Mouse (Mus musculus): Measurements from ENCODE around the gene Vrk1. TPM values are rescaled to one million over a fixed set of nuclear protein-coding genes. Genes with fewer than 3 reads are reported as not detected.
A peak's percentile ranks its signal among the peaks of the same experiment; 100 is the strongest.

Vrk1 gene
- total RNA-seq, 2 experiments from 2014 or later, result 9.0 to 9.4 TPM

DNA sequence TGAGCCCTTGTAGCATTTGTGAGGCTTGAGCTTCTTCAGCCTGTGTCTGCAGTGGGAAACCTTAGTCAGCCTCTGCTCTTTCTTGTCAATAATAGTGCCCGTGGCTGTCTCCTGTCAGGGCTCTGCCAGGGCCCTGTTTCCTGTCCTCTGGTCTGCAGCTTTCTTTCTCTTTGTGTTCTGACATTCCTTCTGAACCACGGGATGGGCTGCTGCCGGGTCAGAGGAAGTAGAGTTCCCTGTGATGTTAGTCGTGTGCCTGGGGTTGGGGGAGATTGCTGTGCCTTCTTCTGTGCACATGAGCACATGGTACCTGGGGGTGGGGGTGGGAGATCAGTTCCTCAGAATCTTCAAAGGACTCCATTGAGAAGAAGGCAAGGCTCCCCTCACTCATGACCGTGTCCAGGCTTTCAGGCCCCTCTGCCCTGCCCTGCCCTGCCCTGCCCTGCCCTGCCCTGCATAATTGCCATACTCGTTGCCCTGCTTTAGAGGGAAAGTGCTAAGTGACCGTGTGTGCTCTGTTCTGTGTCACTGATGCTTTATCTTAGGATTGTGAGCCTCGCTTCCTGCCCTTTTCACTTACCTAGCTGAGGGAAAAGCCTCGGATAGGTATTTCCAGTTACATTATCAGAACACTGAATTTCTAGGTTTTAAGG is 36.2 kb downstream of the Vrk1 start:
- DNase-seq, result no peak

DNA sequence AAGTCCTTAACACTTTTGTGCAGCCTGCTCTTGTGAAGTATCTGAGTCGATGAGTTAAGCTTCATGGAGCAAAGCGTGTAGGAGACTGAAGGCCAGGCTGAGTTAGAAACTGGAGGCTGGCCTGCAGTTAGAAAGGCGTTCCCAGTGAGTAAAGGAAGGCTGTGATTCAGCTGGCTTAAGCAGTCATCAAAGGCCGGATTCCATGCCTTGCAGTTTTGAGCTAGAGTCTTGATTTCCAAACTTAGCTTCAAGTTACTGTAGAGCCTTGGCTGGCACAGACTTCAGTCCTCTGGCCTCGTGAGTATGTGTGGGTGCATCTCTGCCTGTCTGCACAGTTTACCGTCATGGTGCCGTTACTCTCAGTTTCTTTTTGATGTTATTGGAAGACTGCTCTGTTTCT is 42.2 kb downstream of the Vrk1 start:
- no peak for DNase-seq

DNA sequence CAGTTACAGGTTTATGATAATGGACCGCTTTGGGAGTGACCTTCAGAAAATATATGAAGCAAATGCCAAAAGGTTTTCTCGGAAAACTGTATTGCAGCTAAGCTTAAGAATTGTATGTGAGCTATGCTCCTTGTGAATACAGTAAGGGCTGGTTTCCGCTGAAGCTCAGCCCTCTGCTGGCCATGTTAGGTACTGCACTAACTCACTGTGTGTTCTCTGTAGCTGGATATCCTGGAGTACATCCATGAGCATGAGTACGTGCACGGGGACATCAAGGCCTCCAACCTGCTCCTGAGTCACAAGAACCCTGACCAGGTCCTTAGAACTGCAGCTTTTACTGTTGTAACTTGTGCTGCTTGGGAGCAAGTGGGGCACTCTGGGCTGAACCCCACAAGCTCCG is 45.8 kb downstream of the Vrk1 start:
- peak; percentile 65 to 93 for DNase-seq

DNA sequence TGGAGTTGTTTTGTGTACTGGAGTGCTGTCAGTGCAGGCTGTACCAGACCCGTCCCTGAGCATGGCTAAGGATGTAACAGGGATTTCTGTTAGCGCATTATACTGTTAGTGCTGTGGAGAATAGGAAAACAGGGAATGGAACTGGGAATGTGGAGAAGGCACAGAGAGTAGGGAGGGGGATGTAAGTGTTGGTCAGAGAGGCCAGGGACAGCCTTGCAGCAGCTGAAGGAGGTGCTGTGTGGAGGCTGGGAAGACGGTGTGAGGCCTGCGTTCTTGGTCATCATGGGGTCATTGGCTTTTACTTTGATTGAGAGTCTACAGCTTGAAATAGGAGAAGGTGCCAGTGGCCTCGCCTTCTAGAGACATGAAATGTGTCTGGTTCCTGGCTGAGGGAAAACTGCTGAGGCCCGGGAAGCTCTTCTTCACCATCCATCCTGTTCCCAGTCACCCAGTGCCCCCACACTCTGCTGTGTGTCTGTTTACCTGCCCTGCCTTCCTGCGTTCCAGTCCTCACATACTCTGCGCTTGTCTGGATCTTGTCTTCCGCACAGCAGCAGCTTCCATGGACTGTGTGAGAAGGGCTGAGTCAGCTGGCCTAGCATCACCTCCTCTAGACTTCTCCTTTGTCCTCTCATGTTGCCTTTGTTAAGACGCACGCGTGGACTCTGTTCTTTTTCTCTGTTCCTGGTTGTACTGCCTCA is 50.0 kb downstream of the Vrk1 start:
- DNase-seq, result no peak

DNA sequence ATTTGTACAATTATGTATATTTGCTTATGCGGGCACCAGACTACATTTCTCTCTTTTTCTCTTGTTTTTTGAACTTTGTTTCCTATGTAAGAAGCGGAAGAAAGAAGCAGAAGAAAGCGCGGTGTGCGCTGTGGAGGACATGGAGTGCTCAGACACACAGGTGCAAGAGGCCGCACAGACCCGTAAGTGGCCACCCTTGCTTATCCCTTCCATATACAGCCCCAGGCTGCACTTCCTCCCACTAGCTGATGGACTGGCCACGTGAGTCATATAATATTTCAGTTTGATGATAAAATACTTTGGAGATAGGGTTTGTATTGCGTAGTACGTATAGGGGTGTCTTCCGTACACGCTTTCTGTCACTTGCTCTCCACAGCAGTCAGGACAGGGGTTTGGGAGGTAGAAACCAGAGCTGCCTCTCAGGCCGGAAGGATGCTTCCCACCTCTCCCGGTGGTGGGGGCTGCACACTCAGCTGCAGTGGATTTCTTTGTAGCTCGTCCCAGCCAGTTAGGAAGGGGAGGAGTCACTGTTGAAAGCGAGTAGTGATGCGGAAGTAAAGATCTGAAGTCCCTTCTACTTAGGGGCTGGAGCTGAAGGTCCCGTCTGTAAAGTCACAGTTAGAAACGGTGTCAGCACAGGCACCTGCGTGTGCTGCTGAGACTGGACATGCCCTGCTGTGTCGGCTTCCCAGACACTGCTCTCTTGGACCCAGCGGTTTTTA is 60.6 kb downstream of the Vrk1 start:
- DNase-seq, result no peak

DNA sequence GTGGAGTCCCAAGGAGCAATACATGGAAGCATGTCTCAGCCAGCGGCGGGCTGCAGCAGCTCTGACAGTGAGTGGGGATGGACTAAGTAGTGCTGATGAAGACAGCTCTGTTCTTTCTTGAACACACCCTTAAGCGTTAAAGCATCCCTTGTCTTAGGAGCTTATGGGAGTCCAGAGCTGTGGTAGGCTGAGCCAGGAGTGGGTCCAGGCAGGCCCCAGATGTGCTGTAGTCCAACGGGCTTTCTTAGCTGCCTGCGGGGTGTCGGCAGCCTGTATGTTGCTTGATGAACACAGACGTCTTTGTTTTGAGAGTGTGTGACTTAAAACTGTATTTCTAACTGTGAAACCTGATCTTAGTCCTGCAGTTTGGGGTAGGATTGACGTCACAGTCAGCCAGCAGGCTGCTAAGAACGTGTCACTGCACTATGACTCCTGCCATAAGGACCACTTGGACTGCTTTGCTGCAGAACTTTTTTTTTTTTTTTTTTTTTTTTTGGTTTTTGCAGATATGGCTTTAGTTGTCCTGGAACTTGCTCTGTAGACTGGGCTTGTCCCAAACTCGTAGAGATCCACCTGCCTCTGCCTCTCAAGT is 61.6 kb downstream of the Vrk1 start:
- no peak for DNase-seq

DNA sequence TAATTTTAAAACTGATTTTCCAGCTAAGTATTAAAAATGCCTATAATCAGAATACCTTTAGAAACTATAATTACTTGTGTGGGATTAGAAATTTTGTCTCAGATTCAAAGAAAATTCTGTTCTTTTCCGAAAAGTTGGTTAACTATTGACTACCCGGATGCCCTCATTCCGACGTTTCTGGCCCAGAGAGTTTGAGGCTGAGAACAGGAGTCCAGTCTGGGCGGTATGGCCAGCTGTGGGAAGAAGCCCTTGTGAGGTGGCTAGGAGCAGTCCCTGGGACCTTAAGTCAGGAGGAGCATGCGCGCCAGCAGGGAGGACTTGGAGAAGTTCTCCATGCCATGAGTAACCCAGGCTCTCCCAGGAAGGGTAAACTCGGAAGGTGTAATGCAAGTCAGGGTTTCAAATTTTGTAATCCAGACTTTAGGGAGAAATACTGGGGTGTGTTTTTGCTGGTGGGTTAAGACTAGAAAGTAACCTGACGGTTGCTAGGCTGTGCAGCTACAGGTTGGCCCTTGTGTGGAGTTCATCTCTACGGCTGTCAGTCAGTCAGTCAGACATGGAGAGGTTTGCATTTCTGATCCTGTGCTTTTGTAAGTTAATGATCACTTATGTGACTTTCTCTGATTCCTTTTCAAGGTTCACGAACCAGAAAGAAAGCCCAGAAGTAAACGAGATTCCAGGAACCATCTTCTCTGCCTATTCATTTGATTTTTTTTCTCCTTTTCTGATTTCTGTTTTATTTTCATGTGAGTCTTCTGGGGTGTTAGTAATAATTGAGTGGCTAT is 64.5 kb downstream of the Vrk1 start:
- DNase-seq, result no peak

DNA sequence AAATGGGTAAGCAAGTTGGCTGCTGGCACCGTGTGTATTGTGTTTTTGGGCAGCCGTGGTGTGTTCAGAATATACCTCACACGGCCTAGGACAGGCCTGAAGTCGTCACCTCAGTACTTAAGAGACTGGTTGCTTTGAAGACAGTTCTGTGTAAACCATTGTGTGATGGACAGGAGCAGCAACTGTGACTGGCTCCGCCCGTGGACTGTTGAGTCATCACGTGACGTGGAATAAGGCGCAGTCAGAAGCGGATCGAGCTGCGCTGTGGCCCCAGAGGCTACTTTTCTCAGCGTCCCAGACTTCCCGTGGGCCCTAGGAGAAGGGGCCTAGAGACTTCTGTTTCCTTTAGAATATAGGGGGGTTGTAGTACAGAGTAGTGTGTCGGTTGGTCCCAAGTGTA is 66.1 kb downstream of the Vrk1 start:
- no peak for DNase-seq

GRCm38 (mm10) chr12:106080511-106080910 is 70.5 kb downstream of the Vrk1 start:
- DNase-seq, result no peak

DNA sequence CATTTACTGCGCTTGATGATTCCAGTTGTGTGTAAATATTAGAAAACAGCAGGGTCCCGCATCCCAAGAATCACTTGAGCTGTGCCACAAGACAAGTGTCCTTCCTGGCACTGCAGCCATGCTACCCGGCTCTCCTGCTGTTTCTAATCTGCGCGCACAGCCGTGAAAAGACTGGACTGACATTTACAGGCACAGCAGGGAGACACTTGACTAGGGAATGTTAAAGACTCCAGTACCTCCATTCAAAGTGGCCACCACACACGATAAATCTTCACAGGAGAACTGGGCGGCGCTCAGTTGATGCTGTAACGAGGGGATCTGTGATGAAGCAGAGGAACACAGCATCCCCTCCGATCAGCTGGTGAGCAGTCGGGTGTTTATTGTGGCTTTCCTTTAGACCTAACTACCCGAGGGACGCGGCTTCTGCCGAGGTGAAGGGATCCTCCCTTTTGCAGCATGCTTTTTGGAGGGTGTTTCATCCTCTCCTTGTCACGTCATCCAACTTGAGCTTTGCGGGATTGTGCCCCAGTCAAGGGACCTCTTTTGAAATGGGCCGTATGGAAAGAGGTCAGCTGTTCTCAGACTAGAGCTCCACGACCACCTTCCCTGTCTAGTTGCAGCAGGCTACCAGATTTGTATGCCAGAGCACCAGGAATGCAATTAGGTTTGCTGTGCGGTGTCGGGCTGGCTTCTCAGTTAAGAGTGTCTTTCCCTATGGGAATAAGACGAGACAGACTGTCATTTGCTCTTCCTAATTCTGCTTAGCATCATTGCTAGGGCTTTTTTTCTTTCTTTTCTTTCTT is 71.1 kb downstream of the Vrk1 start:
- DNase-seq, result no peak

DNA sequence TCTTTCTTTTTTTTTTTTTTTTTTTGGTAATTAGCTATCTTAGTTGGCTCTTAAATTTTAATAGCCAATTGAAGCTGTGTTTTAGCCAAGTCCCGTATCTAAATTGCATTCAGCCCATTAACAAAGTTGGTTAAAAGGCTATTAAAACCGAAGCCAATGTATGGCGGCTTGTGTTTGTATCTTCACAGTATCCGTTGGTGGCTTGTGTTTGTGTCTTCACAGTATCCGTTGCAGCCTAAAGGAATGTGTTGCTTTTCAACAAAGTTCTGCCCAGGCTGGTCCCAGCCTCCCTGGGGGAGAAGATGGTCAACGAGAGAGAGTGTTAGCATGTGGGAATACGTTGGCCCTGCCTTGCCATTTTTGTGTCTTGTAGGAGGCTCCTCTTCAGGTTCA is 71.7 kb downstream of the Vrk1 start:
- no peak for DNase-seq

GRCm38 (mm10) chr12:106082191-106082957 is 72.3 kb downstream of the Vrk1 start:
- DNase-seq, result no peak

GRCm38 (mm10) chr12:106082958-106083381 is 72.9 kb downstream of the Vrk1 start:
- no peak for DNase-seq

DNA sequence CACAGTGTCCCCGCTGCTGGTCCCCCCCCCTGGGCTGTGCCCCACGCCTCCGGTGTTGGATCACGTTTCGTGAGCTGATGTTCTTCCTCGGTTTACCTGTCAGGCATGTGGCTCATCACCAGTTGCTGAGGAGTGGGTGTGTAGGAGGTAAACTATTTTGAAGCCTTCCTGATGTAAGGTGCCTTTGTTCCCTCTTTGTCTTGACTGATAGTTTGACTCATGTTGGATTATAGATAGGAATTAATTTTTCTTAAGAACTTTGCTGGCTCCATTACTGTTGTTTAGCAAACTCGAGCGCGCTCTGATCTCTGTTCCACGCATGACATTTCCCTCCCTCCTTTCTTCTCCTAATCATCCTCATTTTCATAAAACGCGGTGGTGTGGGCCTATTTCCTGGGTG is 74.1 kb downstream of the Vrk1 start:
- no peak for DNase-seq

DNA sequence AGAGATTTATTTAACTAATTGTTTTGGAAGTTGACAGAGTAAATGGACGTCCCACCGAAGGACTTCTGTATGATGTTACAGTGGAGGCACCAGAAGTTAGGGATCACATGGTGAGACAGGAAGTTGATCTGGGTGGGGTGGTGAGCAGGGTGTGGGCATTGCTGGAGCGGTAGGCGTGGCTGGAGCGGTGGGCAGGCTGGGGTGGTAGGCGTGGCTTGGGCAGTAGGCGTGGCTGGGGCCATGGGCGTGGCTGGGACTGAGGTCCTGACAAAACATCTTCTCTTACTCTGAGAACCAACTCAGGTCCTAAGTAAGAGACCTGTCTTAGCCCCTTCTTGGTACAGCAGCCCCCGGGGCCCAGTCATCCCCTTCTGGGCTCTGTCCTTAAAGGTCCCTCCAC is 84.8 kb downstream of the Vrk1 start:
- DNase-seq, result no peak

- no peak for DNase-seq
Measured at GRCm38 (mm10) chr12:106102003-106102402, 92.0 kb downstream of the Vrk1 start.

GRCm38 (mm10) chr12:106102726-106103643 is 93.0 kb downstream of the Vrk1 start:
- DNase-seq, result no peak

- no peak for DNase-seq
Measured at GRCm38 (mm10) chr12:106107272-106107671, 97.2 kb downstream of the Vrk1 start.
